ENCODE assay signal across 10 mouse cellular contexts in genomic region chr14:76507804-76508500, GRCm38 (mm10). TPM values are rescaled to one million over a fixed set of nuclear protein-coding genes. Genes with fewer than 3 reads are reported as not detected.
DNase-seq lines count a peak whose midpoint lies in the region; ATAC-seq lines count a peak whose summit lies in the region.
"Had no signal": no experiment of that assay in that cellular context is flagged by ENCODE, and none has a peak within 500 bp of the region (broad histone marks: within the 10 kb centered on the region; RNA-seq: fewer than 3 reads in every experiment).

No protein-coding gene starts in this region.

- peaks cover 23% of the 10 kb centered on the region for H3K36me3 ChIP-seq in heart, embryonic 14.5 days (ENCODE audit: control insufficient read depth, insufficient read depth, low read length)
- H3K36me3 ChIP-seq in hindbrain, embryonic 16.5 days (ENCODE audit: control insufficient read depth, insufficient read depth, low read length): peaks cover 3% of the 10 kb centered on the region; the same call in 1 of the 2 replicates
- 0 out of 2 replicates have a peak, but pooled peaks cover 15% of the 10 kb centered on the region for H3K36me3 ChIP-seq in stomach, embryonic 16.5 days (ENCODE audit: control insufficient read depth, insufficient read depth, low read length)

- 0 out of 4 replicates have a peak overlapping the region, but pooled peaks of 1 of the 2 experiments have one; percentile 30 for H3K27ac ChIP-seq in heart, embryonic 14.5 days (replicated peaks in 1 of 2; ENCODE audit: control insufficient read depth in 1 of 2, insufficient read depth in 1 of 2, low read depth in 2 of 2, low read length in 2 of 2)
- H3K27ac ChIP-seq in hindbrain, embryonic 16.5 days (ENCODE audit: low read depth, low read length): no peak overlapping the region
- peak overlapping the region; percentile 61; the same call in 1 of the 2 replicates for H3K27ac ChIP-seq in stomach, embryonic 16.5 days (ENCODE audit: low read length)

- no peak for ATAC-seq in heart, embryonic 14.5 days (ENCODE audit: insufficient number of reproducible peaks, insufficient read depth, low FRiP score, low read depth)
- ATAC-seq in hindbrain, embryonic 16.5 days: no peak
- no peak for ATAC-seq in stomach, embryonic 16.5 days (ENCODE audit: insufficient read depth, low FRiP score)

- H3K4me3 ChIP-seq in heart, embryonic 14.5 days (ENCODE audit: control insufficient read depth in 1 of 2, insufficient read depth in 1 of 2, low read depth in 1 of 2, low read length in 2 of 2): no peak overlapping the region
- no peak overlapping the region for H3K4me3 ChIP-seq in hindbrain, embryonic 16.5 days (ENCODE audit: low read length)
- H3K4me3 ChIP-seq in stomach, embryonic 16.5 days (replicated peaks; ENCODE audit: low read length): no peak overlapping the region

- H3K9ac ChIP-seq in heart, embryonic 14.5 days (ENCODE audit: low read length): no peak overlapping the region
- no peak overlapping the region for H3K9ac ChIP-seq in hindbrain, embryonic 16.5 days (ENCODE audit: low read depth, low read length)
- H3K9ac ChIP-seq in stomach, embryonic 16.5 days (ENCODE audit: low read length): no peak overlapping the region

- H3K27me3 ChIP-seq in heart, embryonic 14.5 days (ENCODE audit: control insufficient read depth, insufficient read depth, low read length): no peaks in the 10 kb centered on the region
- no peaks in the 10 kb centered on the region for H3K27me3 ChIP-seq in hindbrain, embryonic 16.5 days (replicated peaks; ENCODE audit: control insufficient read depth, insufficient read depth, low read length)
- H3K27me3 ChIP-seq in stomach, embryonic 16.5 days (ENCODE audit: control insufficient read depth, insufficient read depth, low read length): no peaks in the 10 kb centered on the region
- H3K27me3 ChIP-seq: Patski had no signal

- H3K9me3 ChIP-seq in heart, embryonic 14.5 days (ENCODE audit: control insufficient read depth, low read length): no peaks in the 10 kb centered on the region
- no peaks in the 10 kb centered on the region for H3K9me3 ChIP-seq in hindbrain, embryonic 16.5 days (ENCODE audit: control insufficient read depth, low read length)
- no peaks in the 10 kb centered on the region for H3K9me3 ChIP-seq in stomach, embryonic 16.5 days (replicated peaks; ENCODE audit: control insufficient read depth, low read length)

- H3K4me1 ChIP-seq in heart, embryonic 14.5 days (ENCODE audit: control insufficient read depth in 2 of 2, insufficient read depth in 2 of 2, low read length in 2 of 2): peaks cover 6 to 15% of the 10 kb centered on the region in 2 experiments; a peak in 3 of 4 replicates
- H3K4me1 ChIP-seq in hindbrain, embryonic 16.5 days (ENCODE audit: control insufficient read depth, insufficient read depth, low read depth, low read length): peaks cover 22% of the 10 kb centered on the region
- peaks cover 10% of the 10 kb centered on the region for H3K4me1 ChIP-seq in stomach, embryonic 16.5 days (ENCODE audit: control insufficient read depth, insufficient read depth, low read length)

- DNase-seq in heart, postnatal 4 days: no peak
- peak; percentile 36 for DNase-seq in ovary, postnatal 36 days (ENCODE audit: low spot score)
- DNase-seq in ovary, adult 18-20 months (ENCODE audit: low spot score): no peak
- DNase-seq in Muller cell, postnatal 12 days (ENCODE audit: inconsistent ontology term): no peak
- no peak for DNase-seq in spleen, adult 18-20 months
- DNase-seq: cerebellum, postnatal 25 days had no signal

- 70% methylated on average over 9 of the region's 9 CpGs for WGBS in heart, embryonic 14.5 days
- WGBS in hindbrain, embryonic 16.5 days: 83% methylated on average over 9 of the region's 9 CpGs
- WGBS in stomach, embryonic 16.5 days: 70% methylated on average over 9 of the region's 9 CpGs

- H3K4me2 ChIP-seq in heart, embryonic 14.5 days (ENCODE audit: low read length): peak overlapping the region; percentile 90; the same call in 1 of the 2 replicates
- peak overlapping the region; percentile 92 for H3K4me2 ChIP-seq in hindbrain, embryonic 16.5 days (ENCODE audit: low read length)
- H3K4me2 ChIP-seq in stomach, embryonic 16.5 days (ENCODE audit: low read depth, low read length): no peak overlapping the region

RNA-seq across cellular contexts. Expression of gene Serp2, which starts 48.7 kb away (rescaled TPM):
- polyA plus RNA-seq in heart, embryonic 14.5 days (2014; fragmentation: Nextera tagmentation; extraction: Ambion mirVana): 9.2 and 9.5 TPM in 2 replicates
- 1 to 10 TPM; 1.6 TPM for total RNA-seq in heart, postnatal 4 days (2021)
- 222 and 255 TPM in 2 replicates for polyA plus RNA-seq in hindbrain, embryonic 16.5 days (2015; fragmentation: Nextera tagmentation; extraction: Ambion mirVana)
- 7.8 and 8.8 TPM in 2 replicates for polyA plus RNA-seq in stomach, embryonic 16.5 days (2015; fragmentation: Nextera tagmentation; extraction: Ambion mirVana)

Comparison
In these comparisons a context has a peak if more than half of its experiments do, and no peak if none do; other contexts are left out.
1. RNA of gene Serp2, which starts 48.7 kb away (polyA plus RNA-seq): 222 to 255 TPM in hindbrain, embryonic 16.5 days; 9.2 to 9.5 TPM in heart, embryonic 14.5 days and 7.8 to 8.8 TPM in stomach, embryonic 16.5 days; every median in the first group is over 10 times any median in the second.